Mouse (Mus musculus) cerebellum, postnatal 14 days (tissue): ENCODE results near the gene 1700016H13Rik.

Source experiments
- DNase-seq, 2 experiments: peaks; one replicate each; pipeline ENCODE4 v3.0.0; 2021; ENCODE audit warnings: mixed read lengths in 2 of 2

1700016H13Rik gene

GRCm38 (mm10) chr5:103598881-103599280, 56.9 kb downstream of the 1700016H13Rik start:
- peak in 1 of 2 experiments; percentile 18 for DNase-seq

GRCm38 (mm10) chr5:103598264-103598663, 57.5 kb downstream of the 1700016H13Rik start:
- DNase-seq = peak; percentile 34 to 45
